Mouse (Mus musculus) activated CD4-positive, CD25-positive, alpha-beta regulatory T cell (primary cell): ENCODE results near the gene Thada. TPM values are rescaled to one million over a fixed set of nuclear protein-coding genes. Genes with fewer than 3 reads are reported as not detected.

Experiments used
- polyA plus RNA-seq, 2 experiments: library from polyadenylated mRNA; unstranded; fragments of 100-300 nt; shearing (Covaris generic); gene quantifications; one replicate each; pipeline ENCODE4 v1.2.1; 2017

Thada gene
- polyA plus RNA-seq: 10 to 100 TPM; 49.5 to 62.1 TPM

DNA sequence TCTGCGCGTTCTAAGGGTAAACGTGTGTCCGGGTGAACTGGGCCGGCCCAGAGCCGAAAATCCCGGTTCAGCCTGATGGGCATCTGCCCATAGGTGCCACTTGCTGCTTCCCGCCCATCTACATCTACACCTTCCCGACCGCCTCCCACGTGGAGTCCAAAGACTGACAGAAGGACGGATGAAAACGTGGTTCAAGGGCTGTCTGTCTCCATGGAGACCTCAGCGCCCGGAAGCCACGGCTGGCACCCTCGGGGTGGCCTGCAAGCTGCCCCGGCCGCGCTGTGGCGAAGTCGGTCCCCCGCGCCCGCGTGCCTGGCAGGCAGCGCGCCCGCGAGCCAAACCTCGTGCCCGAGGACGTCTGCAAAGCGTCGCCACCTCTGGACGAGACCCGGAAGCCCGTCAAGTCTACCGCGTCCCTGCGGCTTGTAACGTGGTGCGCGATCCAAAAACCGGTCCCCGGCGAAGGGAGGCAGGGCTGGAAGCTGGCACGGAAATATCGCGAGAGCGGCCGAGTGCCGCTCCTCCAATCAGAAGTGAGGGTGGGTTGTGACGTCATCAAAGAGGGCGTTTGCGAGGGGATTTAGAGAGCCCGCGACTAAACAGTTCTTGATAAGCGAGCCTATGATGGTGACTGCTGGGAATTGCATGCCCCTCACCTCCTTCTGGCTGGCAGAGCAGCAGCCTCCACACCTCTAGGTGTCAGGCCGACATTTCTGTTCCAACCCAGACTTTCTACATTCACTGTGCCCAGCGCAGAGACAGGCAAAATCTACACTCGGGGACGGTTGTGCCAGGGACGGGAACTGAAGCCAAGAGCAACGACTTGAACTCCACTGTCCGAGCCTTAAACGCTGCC, at the start of gene Thada:
Thada (minus strand) TSS at position 453 of the 856 bp plus-strand sequence.

DNA sequence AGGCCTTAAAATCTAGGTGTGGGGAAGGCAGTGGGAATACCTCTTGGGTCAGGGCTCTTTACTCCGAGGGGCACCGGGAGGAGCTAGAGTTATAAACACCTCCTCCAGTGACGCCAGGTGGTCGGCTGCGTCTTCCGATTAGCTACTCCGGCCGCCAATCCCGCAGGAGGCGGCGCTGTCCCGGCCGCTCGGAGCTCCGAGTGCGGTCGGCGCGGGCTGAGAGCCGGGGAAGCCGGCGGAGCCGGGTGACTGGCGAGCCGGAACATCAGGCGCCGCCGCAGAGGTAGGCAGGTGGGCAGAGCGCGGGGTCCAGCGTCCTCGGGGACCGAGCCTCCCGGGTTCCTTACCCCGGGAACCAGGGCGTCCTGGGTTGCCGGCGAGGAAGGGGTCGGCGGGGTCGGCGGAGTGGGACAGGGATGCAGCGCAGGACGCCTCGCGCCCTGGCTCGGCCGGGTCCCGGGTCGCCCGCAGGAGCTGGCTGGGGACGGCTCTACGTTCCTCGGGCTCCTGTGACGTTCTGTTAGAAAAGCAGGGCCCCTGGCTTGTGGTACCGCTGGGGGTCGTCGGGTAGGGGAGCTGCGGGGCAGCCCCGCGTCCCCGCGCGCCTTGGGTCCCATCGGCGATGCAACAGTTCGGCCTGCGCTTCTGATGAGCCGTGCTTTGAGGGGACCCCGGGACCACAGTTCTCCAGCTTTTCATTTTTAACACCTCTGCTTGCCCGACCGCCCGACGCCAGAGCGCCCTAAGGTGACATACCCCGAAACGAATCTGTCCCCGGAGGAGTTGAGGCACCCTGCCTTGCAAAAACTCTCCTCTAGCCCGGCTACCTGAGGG, 45.9 kb upstream of the Thada start, which contains the start of gene Plekhh2:
Plekhh2 (plus strand) TSS at position 214 of the 834 bp plus-strand sequence.

DNA sequence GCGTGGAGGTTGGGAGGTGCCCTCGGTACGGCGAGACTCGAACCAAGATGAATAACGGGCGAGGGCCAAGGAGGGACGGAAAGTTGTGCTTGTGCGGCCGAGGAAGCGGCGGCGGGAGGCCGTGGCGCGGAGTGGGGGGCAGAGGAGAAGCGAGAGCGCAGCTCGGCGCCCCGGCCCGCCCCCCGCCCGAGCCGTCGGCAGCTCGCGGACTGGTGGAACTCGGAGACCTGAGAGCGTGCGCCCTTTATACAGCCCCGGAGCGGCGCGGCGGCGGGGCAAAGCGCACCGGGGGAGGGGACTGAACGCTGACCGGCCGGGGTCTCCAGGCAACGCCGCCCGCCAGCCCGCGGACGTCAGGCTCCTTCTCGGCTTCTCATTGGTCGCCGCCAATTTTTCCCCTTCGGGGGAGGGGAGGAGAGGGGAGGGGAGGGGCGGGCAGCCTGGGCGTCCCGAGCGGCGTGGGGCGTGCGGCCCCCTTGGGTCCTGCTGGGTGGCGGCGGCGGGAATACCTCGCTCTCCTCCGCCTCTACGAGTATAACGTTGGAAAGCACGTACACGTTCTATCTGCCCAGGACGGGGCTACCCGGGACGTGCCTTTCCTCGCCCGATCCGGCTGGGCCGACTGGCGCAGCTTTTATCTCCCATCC, 278.2 kb downstream of the Thada start, which contains the start of gene Zfp36l2:
Zfp36l2 (minus strand) TSS at position 221 of the 647 bp plus-strand sequence.

Other genes with a start within 250 kb of the Thada start
- under 1 TPM in 1 of 2 experiments, not detected in 1; 0.17 TPM for gene Plekhh2, start 45.7 kb upstream of the Thada start, polyA plus RNA-seq
- 1 to 10 TPM in 1 of 2 experiments, under 1 TPM in 1; 0.34 to 1.2 TPM for gene Dync2li1, start 160.3 kb upstream of the Thada start, polyA plus RNA-seq
- gene Abcg8, start 210.1 kb upstream of the Thada start, polyA plus RNA-seq: not detected
- under 1 TPM in 1 of 2 experiments, not detected in 1; 0.68 TPM for gene Abcg5, start 216.8 kb upstream of the Thada start, polyA plus RNA-seq